Mouse (Mus musculus) left cerebral cortex, adult 9 months (tissue): ENCODE data around the gene Hsd17b12.

Experiments used
- DNase-seq, 2 experiments: peaks; one replicate each; pipeline ENCODE4 v3.0.0; 2022; ENCODE audit warnings: low spot score in 2 of 2

Gene Hsd17b12

DNA sequence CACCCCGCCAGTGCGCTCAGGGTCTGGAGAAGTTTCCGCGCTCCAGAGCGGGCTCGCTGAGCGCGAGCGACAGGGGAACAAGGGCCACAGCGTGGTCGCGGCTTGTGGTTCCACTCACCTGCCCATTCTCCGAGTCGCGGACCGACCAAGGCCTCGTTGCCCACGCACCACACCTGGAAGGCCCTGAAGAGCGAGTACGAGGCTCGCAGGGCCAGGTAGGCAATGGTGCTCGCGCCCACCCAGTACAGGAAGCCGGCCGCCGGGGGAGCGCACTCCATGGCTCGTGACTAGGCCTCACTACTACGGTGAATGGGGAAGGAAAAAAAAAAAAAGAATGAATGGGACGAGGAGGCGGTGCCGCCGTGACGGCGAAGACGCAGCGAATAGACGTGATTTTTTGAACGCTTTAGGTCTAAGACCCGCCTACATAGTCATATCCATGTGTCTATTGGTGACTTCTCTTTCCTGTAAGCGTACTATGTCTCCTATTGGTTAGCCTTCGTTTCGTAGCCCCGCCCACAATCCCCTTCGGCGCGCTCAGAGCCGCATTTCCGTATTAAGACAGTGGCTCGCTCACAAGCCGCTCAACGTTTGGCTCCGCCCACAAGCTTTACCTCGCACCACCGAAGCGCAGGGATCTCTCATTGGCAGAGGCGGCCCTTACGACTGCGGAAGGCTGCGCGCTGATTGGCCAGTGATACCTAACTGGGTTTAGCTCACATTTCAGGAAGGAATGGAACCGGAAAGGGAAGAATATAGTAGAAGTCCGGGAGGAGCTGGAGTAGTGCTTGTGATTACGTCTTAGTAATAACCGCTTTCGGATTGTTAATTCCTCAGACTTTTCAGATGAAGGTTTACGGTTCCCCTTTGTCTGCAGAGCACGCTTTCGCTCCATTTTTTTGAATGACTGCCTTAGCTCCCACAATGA, at the start of gene Hsd17b12:
Hsd17b12 (minus strand) TSS at position 373 of the 928 bp plus-strand sequence.
- peak; percentile 100 for DNase-seq

DNA sequence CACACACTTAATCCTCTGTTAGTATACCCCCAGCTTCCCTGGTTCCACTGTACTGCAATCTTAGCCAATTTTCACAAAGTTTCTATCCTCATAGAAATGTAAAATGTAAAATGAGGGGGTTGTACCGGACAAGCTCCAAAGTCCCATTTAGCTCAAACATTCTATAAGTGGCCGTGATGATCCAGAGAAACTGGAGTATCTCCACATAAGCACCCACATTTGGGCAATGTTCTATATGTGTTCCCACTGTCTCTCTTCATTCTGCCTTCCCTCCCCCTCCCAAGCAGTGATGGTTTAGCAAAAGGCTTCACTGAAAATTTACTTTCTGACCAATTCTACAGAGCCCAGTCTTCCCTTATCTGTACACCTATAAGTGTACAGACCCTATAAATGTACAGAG, 27.1 kb upstream of the Hsd17b12 start:
- peak in 1 of 2 experiments; percentile 29 for DNase-seq

- no peak for DNase-seq
Observed at GRCm38 (mm10) chr2:94184142-94184541, 26.4 kb upstream of the Hsd17b12 start.

DNA sequence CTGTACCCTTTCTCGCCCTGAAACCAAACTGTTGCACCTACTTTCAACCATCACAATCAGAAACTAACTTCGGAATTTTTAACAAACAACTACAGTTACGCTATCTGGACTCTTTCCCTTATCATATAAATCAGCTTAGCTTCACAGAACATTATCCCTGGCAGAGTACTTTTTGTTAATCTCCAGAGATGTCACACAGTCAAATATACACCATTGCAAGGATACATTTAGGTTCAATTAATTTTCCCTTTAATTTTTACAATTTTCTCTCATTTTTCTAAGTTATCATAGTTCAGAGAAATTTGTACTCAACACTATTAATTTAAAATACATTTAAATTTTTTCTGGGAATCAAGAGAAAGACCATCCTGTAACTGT, 21.3 kb upstream of the Hsd17b12 start:
- no peak for DNase-seq

DNA sequence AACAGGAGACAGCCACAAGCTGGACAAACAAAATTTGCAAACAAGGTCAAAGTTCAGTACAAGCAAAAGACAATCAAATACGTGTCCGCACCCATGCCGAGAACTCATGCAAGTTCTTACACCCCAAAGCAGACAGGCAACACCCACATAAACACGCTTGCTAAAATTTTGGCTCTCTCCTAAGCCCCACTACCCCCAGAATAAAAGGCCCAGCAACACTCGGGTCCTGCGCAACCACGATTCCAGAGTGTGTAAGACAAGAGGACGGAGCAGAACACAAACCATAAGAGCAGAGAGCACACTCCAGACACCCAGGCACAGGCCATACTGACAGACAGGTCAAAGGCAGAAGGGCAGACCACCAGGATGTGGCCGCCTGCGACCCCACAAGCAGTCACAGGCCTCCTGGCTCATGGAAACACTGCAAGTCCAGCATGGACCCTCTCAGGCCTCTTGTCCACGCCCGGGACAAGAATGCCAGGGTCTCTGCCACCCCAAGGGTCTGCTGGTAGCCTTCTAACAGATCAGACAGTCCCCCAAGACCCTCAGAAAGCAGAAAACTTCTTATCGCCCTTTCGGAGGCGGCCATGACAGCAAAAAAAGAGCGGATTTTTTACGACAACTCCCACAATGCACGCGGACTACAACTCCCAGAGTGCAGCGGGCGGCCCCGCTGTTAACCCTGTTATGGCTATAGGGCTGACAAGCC, 20.7 kb upstream of the Hsd17b12 start:
- DNase-seq, result peak; percentile 58 to 89

DNA sequence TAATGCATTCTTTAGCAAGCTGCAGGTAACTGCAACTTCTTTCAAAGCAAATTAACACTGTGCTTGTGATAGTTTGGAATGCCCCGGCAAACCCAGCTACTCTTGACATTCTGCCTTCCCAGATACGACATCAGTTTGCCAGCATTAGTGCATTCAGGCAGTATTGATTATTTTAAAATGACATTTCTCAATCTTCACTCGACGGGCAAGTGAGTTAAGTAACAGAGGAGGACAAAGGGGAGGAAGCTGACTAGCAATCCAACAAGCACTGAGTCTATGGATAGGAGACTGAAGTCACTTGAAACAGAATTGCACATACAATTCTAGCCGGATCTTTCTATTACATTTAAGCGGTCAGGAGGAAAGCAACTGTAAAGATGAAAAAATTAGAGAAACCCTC, 19.5 kb upstream of the Hsd17b12 start:
- no peak for DNase-seq

GRCm38 (mm10) chr2:94176381-94176780, 18.6 kb upstream of the Hsd17b12 start:
- DNase-seq, result no peak

DNA sequence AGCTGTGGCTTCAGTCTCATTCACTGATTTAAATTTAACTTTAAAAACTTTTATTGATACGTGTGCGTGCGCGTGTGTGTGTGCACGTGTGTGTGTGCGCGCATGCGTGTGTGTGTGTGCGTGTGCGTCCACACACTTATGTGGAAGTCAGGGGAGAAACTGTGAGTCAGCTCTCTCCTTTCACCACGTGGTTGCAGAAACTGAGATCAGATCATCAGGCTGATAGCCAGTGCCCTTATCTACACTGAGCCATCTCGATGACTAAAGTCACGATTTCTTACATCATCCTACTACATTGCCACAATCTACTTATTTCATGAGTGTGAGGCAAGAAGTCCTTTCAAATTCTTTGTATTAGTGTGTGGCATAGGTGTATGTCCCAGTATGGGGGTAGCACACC, 15.8 kb upstream of the Hsd17b12 start:
- no peak for DNase-seq

DNA sequence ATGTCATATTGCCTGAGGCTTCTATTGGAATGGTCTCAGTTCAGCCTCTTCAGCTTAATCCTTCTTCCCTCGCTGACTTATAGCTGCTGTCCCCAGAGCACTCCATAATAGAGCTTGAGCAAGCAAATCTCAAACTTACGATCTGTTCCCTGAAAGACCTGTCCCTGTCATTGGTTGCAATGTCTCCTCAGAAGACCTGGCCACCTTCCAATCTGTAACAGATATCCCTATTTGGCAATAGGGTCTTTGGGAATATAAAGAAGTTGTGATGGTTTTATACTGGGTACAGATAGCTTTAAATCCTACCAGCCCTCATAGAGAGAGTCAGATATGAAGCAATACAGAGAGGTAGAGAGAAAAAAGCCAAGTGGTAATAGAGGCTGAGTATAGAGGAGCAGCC, 5.4 kb upstream of the Hsd17b12 start:
- no peak for DNase-seq

DNA sequence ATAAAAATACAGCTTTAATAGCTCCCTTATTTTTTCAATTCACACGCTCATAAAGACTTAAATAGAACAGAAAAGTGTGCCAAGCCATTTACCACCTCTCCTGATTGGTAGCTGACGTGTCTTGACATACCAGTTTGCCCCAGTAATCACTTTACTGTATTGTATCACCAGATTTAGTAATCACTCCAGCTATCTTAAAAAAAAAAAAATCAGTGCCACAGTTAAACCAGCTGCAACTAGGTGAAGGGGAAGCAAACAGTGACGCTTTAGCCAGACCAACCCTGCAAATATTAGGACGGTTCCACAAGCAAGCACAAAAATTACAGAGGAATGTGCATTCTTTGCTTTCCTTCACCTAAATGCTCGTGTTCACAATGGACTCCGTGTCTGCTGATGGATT, 4.4 kb upstream of the Hsd17b12 start:
- DNase-seq, result no peak

DNA sequence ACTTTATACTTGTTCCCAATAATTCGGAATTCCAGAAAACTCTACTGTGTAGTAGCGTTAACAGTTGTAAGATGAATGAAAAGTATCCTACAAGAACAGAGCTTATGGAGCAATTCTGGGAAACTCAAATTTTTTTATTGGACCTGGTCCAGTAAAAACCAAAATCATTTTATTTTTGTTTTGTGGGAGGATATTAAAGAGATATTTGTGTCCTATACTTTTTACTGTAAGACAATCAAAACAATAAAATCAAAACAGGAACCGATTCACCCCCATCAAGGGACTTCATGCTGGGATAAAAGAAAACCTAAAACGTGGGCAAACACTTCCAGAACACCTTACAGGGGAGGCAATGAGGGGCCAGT, 738 bp upstream of the Hsd17b12 start:
- DNase-seq, result no peak

- DNase-seq, result no peak
Observed at GRCm38 (mm10) chr2:94157051-94157450, 713 bp downstream of the Hsd17b12 start.

- no peak for DNase-seq
Observed at GRCm38 (mm10) chr2:94145146-94145542, 12.6 kb downstream of the Hsd17b12 start.

DNA sequence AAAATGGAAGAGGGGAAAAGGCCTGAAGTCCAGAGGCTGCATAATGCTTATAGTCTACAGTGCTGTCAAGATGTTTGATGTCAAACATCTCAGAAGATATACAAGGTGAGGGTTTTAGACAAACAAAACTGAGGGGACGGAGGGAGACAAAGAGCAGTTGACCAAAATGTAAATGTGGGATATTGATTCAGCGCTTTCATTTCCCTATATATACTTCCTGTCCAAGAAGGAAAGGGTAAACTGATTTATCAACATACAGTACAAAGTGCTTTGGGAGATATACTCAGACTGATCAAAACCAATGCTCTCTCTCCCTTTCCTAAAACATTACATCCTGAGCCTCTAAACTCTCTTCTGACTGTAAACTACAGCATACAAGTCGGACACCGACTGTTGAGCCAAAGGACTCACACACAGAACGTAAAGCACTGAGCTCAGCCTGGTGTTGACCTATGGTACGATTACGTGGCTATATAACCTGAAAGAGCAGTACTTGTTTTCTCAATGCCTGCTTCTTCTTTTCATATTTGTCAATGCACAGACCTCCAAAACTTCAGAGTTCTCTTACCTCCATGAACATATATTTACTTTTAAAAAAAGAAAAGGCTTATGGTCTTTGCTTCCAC, 13.1 kb downstream of the Hsd17b12 start:
- DNase-seq, result no peak

GRCm38 (mm10) chr2:94141293-94141692, 16.5 kb downstream of the Hsd17b12 start:
- no peak for DNase-seq

DNA sequence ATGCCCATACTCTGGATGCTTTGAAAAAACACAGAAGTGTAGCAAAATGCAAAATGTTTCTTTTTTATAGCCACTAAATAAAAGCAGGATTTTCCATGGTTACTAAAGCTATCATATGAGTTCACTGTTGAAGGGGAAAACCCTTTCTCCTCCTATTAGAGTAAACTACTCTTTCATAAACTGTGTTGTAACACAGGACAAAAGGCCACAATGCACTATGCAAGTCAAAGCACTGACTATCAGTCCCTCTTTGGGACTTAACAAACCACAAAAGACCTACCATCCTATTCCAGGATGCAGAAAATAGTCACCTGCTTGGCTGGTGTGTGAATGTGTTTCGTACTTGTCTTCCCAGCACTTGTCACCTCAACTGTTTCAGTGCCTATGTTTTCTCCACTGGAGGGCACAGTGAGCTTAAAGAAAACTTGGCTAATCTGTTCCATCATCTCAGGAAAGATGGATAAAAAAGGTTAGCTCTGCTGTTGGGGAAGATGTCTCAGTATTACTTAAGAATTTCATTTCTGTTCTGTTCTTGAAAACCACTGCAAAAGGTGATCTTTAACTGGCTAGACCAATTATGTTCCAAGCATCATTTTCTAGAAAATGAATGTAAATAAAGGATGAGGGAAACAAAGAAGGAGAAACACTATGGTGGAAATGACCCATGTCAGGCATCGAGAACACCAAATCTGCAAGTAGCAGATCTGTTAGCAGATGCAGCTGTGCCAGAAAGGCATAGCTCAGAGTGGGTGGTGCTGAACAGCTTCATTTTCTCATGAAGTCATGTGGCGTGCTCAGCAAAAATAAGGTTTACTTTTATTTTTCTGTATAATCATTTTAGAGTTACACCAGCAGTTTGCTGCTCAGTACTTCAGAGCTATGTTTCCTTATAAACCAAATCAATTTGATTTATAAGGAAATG, 19.0 kb downstream of the Hsd17b12 start:
- peak in 1 of 2 experiments; percentile 34 for DNase-seq

DNA sequence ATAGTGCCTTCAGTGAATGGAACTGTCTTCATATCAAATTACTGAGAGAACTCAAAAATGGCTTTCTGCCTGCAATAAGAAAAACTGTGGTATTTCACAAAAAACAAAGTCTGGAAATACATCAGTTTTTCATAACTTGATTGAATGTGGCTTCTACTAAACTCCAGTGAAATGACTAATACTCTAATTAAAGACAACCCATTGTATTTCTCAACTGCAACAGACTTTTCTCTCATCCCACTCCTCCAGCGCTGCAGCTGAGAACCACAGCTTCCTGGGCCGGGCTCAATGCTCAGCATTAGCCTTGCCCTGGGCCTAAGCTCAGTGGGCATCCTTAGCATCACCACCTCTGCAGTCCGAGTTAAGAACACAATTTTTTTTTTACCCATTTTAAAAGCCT, 20.9 kb downstream of the Hsd17b12 start:
- DNase-seq, result no peak

DNA sequence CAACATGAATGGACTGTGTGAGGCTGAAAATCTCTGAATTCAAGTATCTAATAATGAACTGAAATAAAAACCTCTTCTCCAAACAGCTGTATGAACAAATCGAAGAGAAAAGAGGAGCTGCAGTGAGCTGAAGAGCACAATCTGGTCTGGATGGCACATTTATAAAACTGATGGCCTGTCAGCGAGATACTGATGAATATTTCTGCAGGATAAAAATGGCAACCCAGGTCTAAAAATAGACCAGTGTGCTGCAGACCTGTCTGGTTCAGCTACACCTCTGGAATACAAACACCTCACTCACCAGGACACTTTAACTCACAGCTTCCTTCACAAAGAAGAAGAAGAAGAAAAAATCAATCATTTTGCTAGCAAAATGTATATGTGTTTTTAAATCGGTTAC, 29.3 kb downstream of the Hsd17b12 start:
- no peak for DNase-seq

DNA sequence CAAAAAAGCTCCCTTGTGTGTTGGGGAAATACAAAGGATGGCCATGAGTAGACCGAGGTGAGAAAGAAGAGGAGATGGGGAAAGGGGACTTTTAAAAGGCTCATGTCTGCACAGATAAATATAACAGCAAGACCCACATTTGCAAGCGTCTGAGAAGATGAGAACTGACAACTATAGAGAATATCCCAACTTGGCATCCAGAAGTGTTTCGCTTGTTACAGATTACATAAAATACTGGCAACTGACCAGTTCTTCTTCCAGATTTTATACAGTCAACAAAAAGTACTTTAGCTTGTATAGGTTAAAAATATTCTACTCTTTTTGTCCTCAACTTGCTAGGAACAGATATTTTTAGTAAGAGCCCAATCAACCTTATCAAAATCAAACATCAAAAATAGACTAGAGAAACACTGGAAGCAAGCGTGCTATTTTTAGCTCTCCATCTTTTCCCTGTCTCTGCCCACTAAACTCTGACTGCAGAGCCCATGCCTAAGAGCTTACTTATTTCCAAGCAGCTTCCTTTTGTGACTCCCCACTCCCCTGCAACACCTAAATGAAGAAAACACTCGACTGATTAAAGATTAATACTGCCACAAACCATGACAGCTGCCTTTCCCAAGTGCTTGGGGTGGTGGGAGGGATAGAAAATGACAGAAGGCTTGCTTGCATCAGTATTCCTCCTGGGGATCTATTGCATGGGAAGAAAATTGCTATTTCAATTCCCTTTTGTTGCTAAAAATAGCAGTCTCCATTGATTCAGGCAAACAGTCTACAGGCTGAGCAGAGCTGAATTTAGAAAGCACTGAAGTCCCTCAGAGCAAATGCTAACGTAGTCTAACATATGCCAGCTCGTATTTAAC, 35.4 kb downstream of the Hsd17b12 start:
- DNase-seq, result peak; percentile 42 to 44

- no peak for DNase-seq
Observed at GRCm38 (mm10) chr2:94103758-94104157, 54.0 kb downstream of the Hsd17b12 start.

GRCm38 (mm10) chr2:94089901-94090300, 67.9 kb downstream of the Hsd17b12 start:
- DNase-seq, result no peak
